Mouse (Mus musculus) testis, postnatal 14 days (tissue): ENCODE results near the gene Hoxd9.
A peak's percentile ranks its signal among the peaks of the same experiment; 100 is the strongest.

Experiments
- DNase-seq: peaks from one replicate; pipeline ENCODE4 v3.0.0; 2021; ENCODE audit warnings: low spot score

Hoxd9 gene

GRCm38 (mm10) chr2:74683471-74683951, 14.0 kb upstream of the Hoxd9 start:
- peak; percentile 35 for DNase-seq

GRCm38 (mm10) chr2:74684106-74684505, 13.4 kb upstream of the Hoxd9 start:
- DNase-seq, result no peak

- no peak for DNase-seq
Observed at GRCm38 (mm10) chr2:74685059-74685603, 12.4 kb upstream of the Hoxd9 start.

- DNase-seq, result no peak
Observed at GRCm38 (mm10) chr2:74686301-74686987, 11.1 kb upstream of the Hoxd9 start.

- no peak for DNase-seq
Observed at GRCm38 (mm10) chr2:74686988-74687697, 10.4 kb upstream of the Hoxd9 start.

- no peak for DNase-seq
Observed at GRCm38 (mm10) chr2:74687698-74688555, 9.6 kb upstream of the Hoxd9 start.

- no peak for DNase-seq
Observed at GRCm38 (mm10) chr2:74688795-74689573, 8.5 kb upstream of the Hoxd9 start.

- no peak for DNase-seq
Observed at GRCm38 (mm10) chr2:74689574-74690337, 7.8 kb upstream of the Hoxd9 start.

GRCm38 (mm10) chr2:74690338-74690716, 7.2 kb upstream of the Hoxd9 start:
- no peak for DNase-seq

- peak; percentile 82 for DNase-seq
Observed at GRCm38 (mm10) chr2:74691022-74691951, 6.2 kb upstream of the Hoxd9 start, which contains the start of gene Hoxd10. Gene Hoxd10, plus strand, starts transcription at chr2:74691924.

- no peak for DNase-seq
Observed at GRCm38 (mm10) chr2:74691995-74692807, 5.3 kb upstream of the Hoxd9 start.

GRCm38 (mm10) chr2:74692808-74693431, 4.6 kb upstream of the Hoxd9 start:
- no peak for DNase-seq

- no peak for DNase-seq
Observed at GRCm38 (mm10) chr2:74693432-74693827, 4.1 kb upstream of the Hoxd9 start.

GRCm38 (mm10) chr2:74694066-74694465, 3.5 kb upstream of the Hoxd9 start:
- DNase-seq, result no peak

GRCm38 (mm10) chr2:74695383-74695782, 2.1 kb upstream of the Hoxd9 start:
- no peak for DNase-seq

GRCm38 (mm10) chr2:74695813-74696430, 1.6 kb upstream of the Hoxd9 start:
- no peak for DNase-seq

- no peak for DNase-seq
Observed at GRCm38 (mm10) chr2:74696442-74697335, 838 bp upstream of the Hoxd9 start.
